Mouse (Mus musculus) MEL (cell line): ENCODE data around the gene Tgfbr3.

Experiments
- CTCF ChIP-seq, 3 experiments: IDR thresholded peaks in 2 of 3; conservative IDR thresholded peaks in 1 of 3; 2 replicates each; pipeline ENCODE4 v1.5.1; 2011 to 2012; ENCODE audit warnings: low read length in 3 of 3, low read depth in 2 of 3, mild to moderate bottlenecking in 2 of 3, improper control_type of control experiment in 1 of 3, inconsistent platforms in 1 of 3, mixed read lengths in 1 of 3, moderate library complexity in 1 of 3; ENCODE audit not compliant: control insufficient read depth in 1 of 3, insufficient read depth in 1 of 3, poor library complexity in 1 of 3, severe bottlenecking in 1 of 3
- ELF1 ChIP-seq: IDR thresholded peaks from 2 replicates; pipeline ENCODE4 v1.6.1; 2014; ENCODE audit warnings: low read depth, mild to moderate bottlenecking, inconsistent platforms, low read length, improper control_type of control experiment, moderate library complexity
- MEF2A ChIP-seq: IDR thresholded peaks from 2 replicates; pipeline ENCODE4 v1.6.1; 2014; ENCODE audit warnings: low read depth, mild to moderate bottlenecking, inconsistent platforms, low read length, improper control_type of control experiment; ENCODE audit not compliant: poor library complexity, insufficient replicate concordance, severe bottlenecking; ENCODE audit errors: extremely low read depth
- TCF12 ChIP-seq: IDR thresholded peaks from 2 replicates; pipeline ENCODE4 v1.6.1; 2014; ENCODE audit warnings: low read depth, mild to moderate bottlenecking, inconsistent platforms, low read length, improper control_type of control experiment, moderate library complexity

DNA sequence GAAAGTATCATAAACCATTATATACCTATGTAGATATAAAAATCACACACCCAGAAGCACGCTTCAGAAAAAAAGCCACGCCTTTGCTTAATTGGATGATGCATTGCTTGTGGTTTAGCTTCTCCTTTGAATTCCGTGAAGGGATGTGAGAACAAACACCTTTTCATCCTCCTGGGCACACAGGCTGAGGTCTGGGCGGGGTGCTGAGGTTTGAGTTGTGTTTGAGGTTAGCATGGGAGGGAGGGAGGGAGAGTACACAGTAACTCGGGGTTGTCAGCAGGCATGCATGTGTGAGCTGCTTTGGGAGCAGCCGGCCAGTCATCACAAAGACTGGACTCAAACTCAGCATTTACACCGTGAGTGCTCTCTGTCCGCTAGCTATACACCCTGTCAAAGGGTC, 209.5 kb downstream of the Tgfbr3 start:
- TF ChIP-seq TCF12 (no peak), ELF1 (no peak), MEF2A (no peak), CTCF (IDR thresholded peaks at IDR 0.05 in 2 of 3, conservative IDR thresholded peaks at IDR 0.05 in 1 of 3; ENCODE audit: control insufficient read depth in 1 of 3, insufficient read depth in 1 of 3, low read depth in 2 of 3, low read length in 3 of 3, poor library complexity in 1 of 3, severe bottlenecking in 1 of 3) (no peak)
